Mouse (Mus musculus): ENCODE data around the gene Mtcl1.

The Mtcl1 gene

GRCm38 (mm10) chr17:66364525-66365292 is 84.8 kb downstream of the Mtcl1 start:
- DNase-seq (ENCODE audit: low spot score in 2 of 2), result no peak

DNA sequence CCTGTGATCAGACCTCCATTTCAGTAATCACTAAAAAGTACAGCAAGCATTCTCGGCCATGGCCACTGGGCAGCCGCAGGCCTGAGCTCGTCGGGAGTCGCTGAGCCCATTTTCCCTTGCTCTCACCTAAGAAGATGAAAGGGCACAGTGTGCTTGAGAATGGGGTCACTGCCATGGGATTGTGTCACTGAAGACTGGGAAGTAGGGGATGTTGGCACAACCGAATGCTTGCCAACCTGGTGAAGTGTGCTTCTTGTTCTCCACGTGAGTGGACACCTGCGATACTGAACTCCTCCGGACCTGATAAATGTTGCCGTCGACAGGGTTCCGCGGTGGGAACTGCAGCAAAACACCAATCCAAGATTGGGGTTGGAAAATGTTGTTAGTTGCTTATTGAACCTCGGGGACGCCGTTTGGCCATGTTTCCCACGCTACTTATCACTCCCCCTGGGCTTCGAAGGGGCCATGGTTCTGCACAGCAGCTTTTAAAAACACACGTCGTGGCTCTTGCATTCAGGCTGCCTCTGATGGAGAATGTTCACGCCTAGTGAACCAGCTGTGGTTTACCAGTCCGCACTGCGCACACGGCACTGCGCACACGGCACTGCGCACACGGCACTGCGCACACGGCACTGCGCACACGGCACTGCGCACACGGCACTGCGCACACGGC is 85.6 kb downstream of the Mtcl1 start:
- no peak for DNase-seq (ENCODE audit: low spot score in 2 of 2)

DNA sequence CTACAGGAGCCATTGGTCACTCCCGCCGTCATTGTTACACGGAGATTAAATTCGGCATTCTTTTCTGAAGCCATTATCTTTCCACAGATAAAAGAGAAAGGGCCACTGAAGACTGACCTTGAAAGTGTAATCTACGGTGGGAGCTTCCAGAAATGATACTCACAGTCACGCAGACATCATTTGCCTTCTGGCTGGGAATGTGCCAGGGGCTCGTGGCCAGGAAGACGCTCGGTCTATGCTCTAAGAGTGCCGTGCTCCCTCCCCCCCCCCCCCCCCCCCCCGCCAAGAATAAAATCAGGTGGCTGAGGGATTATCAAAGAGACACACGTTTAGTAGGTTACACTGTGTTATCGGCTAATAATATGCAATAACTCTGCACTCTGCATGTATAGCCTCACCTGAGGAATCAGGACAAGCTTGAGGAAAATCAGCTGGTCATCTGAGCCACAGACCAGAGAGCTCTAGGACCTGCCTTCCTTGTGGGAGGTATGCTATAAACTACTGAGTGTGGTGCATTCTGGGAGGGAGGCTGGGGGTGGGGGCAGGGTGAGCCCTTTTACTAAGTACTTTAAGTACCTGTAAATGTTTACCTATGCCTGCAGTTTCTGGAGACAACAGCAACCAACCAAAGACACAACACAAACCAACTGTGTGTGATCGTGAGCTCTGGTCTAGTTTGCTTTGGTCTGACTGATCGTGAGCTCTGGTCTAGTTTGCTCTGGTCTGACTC is 87.1 kb downstream of the Mtcl1 start:
- DNase-seq (ENCODE audit: low spot score in 2 of 2), result no peak

GRCm38 (mm10) chr17:66358026-66358978 is 91.2 kb downstream of the Mtcl1 start:
- no peak for DNase-seq (ENCODE audit: low spot score in 2 of 2)

GRCm38 (mm10) chr17:66357171-66358025 is 92.2 kb downstream of the Mtcl1 start:
- DNase-seq (ENCODE audit: low spot score in 2 of 2), result no peak

DNA sequence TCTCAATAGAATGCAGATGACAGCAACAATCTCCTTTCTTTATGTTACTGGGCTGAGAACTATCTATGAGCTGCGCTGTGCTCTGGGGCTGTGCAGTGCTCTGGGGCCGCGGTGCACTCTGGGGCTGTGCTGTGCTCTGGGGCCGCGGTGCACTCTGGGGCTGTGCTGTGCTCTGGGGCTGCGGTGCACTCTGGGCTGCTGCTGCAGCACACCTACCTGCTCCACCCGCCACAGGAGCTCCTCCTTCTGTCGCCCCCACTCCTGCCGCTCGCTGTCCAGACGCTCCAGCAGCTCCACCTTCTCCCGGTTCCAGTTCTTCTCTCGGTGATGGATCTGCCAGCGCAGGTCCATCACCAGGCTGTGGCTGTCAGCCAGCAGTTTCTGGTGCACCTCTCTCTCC is 95.6 kb downstream of the Mtcl1 start:
- no peak for DNase-seq (ENCODE audit: low spot score in 2 of 2)

DNA sequence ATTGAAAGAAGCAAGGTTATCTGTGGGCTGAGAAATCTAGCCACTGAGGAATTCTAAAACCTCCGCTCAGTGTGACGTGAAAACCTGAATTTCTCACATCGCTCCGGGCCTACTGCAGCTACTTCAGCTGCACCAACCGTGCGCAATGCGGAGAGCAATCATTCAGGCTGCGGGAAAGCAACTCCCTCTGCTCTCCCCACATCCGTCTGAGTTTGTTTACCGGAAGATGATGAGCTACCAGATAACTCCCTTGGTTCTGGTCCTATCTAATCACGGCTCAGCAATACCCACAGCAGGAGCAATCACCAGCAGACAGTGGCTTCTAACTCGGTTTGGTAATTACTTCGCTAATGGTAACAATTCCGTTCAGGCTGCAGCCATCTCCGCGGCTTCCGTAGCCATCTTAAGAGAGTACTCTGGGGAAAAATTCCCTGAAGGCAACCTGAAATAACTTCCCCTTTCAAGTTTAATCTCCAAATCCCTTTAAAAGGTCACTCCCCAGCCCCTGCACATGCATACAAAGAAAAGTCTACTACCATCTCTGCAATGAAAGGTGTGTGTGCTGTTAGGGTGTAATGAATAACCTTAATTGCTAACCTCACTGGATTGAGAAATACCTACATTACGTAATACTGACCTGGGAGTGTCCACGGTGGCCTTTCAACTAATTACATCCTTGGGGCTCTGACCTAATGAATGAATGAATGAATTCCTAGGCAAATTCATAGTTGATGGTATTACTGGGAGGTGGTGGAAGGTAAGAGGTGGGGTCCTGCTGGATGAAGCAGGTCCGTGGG is 96.5 kb downstream of the Mtcl1 start:
- DNase-seq (ENCODE audit: low spot score in 2 of 2), result no peak

GRCm38 (mm10) chr17:66352219-66352618 is 97.3 kb downstream of the Mtcl1 start:
- DNase-seq (ENCODE audit: low spot score in 2 of 2), result no peak

DNA sequence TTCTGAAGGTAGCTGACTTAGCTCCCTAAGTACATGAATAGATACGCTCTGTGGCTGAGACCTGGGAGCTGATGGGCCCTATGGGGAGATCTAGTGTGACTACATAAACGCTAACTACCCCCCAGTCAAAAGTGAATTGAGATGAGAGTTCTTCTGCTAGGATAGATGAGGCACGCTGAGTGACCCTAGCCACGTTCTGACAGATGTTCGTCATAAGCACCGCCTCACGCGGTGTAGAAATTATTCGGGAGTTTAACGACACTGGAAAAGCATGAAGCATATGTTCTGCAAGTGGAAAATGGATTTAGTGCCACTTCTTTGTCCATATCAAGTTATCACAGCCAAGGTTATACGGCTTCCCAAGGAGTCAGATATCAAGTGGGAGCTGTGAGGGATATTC is 98.9 kb downstream of the Mtcl1 start:
- DNase-seq (ENCODE audit: low spot score in 2 of 2), result no peak

DNA sequence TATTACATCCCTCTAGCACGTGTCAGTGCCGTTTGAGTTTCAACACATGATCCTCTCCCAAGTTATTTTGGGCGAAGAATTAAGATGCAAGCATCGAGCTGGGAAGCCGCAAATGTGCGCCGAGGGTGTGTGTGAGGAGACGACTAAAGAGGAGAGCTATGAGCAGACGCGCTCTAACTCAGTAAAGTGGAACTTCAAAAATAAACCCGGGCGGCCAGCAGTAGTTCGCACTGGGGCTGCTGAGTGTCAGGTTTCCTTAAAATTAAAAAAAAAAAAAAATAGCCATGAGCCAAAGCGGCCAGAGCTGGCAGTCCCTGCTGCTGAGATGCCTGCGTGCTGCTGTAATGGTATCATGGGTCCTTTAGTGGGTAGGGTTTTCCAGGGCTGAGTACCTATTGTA is 99.4 kb downstream of the Mtcl1 start:
- peak; percentile 84 to 90 for DNase-seq (ENCODE audit: low spot score in 2 of 2)

- DNase-seq (ENCODE audit: low spot score in 2 of 2), result no peak
These were observed 103.2 kb downstream of the Mtcl1 start for GRCm38 (mm10) chr17:66346378-66346777.

- DNase-seq (ENCODE audit: low spot score in 2 of 2), result no peak
These were observed 103.9 kb downstream of the Mtcl1 start for GRCm38 (mm10) chr17:66345680-66346079.

GRCm38 (mm10) chr17:66342932-66343331 is 106.6 kb downstream of the Mtcl1 start:
- no peak for DNase-seq (ENCODE audit: low spot score in 2 of 2)

GRCm38 (mm10) chr17:66341670-66342069 is 107.9 kb downstream of the Mtcl1 start:
- DNase-seq (ENCODE audit: low spot score in 2 of 2), result no peak

- DNase-seq (ENCODE audit: low spot score in 2 of 2), result no peak
These were observed 108.8 kb downstream of the Mtcl1 start for GRCm38 (mm10) chr17:66340798-66341197.

DNA sequence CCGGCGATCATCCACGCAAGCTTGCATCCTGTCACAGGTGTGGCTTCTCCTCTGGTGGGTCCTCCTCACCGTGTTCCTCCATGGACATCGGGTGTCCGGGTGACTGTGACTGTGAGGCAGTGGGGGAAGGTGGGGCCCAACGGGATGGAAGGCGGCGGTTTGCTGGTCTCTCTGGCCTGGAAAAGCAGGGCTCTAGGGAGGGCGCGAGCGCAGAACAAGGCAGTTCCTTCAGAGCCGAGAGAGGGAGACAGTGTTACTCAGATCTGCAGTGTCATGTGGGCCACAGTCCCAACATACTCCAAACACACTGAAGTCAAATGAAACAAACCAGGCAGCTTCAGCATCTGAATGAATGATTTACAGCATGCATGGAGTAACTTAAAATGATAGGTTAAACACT is 111.6 kb downstream of the Mtcl1 start:
- no peak for DNase-seq (ENCODE audit: low spot score in 2 of 2)

GRCm38 (mm10) chr17:66335568-66335967 is 114.0 kb downstream of the Mtcl1 start:
- no peak for DNase-seq (ENCODE audit: low spot score in 2 of 2)

- DNase-seq (ENCODE audit: low spot score in 2 of 2), result no peak
These were observed 114.7 kb downstream of the Mtcl1 start for GRCm38 (mm10) chr17:66334894-66335293.

DNA sequence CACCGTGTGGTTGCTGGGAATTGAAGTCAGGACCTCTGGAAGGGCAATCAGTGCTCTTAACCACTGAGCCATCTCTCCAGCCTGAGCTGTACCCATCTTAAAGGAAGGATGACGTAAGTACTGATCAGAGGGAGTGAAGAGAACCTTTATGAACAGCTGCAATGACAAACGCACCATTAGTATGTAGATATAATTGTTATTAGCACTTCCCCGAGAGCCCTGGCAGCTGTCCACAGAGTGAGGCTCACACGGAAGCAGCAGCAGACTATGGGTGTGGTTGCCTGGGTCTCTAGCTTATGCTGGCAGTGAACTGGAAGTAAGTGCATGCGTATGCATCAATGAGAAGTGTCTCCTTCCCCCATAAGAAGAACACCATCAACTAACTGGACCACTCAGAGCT is 118.3 kb downstream of the Mtcl1 start:
- DNase-seq (ENCODE audit: low spot score in 2 of 2), result no peak

GRCm38 (mm10) chr17:66326552-66327045 is 123.0 kb downstream of the Mtcl1 start:
- no peak for DNase-seq (ENCODE audit: low spot score in 2 of 2)

Data from left cerebral cortex, adult 9 months (tissue).